Mouse (Mus musculus) liver, postnatal 0 days (tissue): ENCODE results near the gene Psmd11.

Experiments
- CTCF ChIP-seq: sonication (generic); IDR thresholded peaks from 2 replicates; pipeline ENCODE4 v1.5.1; 2016; ENCODE audit warnings: antibody characterized with exemption, low read depth
- EP300 ChIP-seq: IDR thresholded peaks from 2 replicates; pipeline ENCODE4 v1.6.1; 2016; ENCODE audit warnings: antibody characterized with exemption, low read depth, mild to moderate bottlenecking

DNA sequence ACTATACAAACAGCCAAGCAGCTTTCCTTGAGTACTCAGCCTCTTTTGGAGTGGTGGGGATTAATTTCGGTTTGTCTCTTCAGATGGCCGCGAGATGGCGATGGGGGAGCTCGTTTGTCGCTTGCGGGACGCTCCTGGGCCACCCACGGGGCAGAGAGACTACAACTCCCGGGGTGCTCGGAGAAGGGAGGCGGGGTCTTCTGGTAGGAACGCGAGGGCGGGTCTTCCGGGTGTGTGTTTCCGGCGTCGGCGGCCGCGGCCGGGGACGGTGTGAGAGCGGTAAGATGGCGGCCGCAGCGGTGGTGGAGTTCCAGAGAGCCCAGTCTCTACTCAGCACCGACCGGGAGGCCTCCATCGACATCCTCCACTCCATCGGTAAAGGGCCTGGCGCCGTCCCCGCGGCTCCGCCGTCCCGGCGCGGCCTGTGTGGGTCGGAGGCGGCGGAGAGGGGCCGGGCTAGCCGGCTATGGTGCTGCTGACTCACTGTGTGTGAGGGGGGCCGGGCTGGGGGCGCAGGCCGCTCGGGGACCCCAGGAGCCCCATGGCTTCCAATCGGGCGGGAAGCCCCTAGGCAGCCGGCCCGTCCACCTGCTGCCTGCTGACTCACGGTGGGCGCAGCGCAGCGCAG, at the start of gene Psmd11:
- TF ChIP-seq EP300 (no peak), CTCF (peak; percentile 91)
